Mouse (Mus musculus): ENCODE data around the gene Upk1a.

Gene Upk1a

DNA sequence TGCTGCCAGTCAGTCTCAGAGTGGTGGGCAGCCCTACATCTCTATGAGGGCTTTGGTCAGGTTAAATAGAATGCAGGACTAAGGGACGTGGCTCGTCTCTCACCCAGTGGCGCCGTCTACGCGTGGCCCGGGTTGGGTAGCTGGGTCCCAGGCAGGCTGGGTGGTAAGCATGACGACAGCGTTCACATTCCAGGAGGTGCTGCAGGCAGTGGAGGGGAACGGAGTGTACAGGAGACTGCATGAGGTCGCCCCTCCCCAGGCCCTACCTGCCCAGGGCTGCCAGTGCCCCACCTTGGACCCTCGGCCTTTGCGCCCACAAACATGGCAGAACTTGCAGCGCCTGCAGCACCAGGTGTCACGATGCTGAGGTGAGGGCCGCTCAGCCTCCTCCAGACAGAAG, 31.1 kb downstream of the Upk1a start:
- in situ Hi-C loops (cut with MboI; ENCODE audit: low sequenced_read_pairs): no loop called here

DNA sequence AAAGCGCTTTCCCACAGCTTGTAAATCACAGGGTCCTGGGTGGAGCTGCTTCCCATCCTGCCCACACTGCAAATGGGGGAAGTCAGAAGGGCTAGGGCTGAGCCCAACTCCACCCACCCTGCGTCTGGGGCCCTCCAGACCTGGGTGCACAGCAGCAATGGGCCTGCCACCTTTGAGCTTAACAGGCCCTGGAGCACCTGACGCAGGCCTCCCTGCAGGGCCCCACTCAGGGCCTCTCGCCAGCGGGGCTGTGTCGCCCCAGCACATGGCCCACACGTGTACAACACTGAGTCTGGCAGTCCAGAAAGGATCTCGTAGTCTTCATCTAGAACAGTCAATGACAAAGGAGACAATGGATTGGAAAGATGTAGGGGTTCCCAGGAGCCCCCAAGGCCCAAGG, 32.7 kb downstream of the Upk1a start:
- in situ Hi-C loops (cut with MboI; ENCODE audit: low sequenced_read_pairs): no loop called here

GRCm38 (mm10) chr7:30572969-30573368, 39.7 kb downstream of the Upk1a start:
- in situ Hi-C loops (cut with MboI; ENCODE audit: low sequenced_read_pairs): no loop called here

DNA sequence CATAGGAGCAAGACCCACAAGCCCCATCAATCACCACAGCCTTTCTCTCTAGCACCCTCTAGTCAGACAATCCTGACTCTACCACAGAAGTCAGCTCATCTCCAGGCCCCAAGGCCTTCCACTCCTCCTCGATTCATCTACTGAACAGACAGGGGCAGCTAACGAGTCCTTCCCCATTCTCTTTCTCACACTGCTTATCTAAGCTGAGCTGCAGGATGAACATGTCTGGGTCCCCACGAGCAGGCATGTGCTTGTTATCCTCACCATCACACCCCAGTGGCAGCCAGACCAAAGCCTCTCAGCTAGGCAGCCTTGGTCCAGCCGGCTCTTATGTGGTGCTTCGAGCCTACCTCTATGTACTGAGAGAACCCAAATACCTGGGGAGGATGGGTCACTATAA, 40.3 kb downstream of the Upk1a start:
- in situ Hi-C loops (cut with MboI; ENCODE audit: low sequenced_read_pairs): no loop called here

- in situ Hi-C loops (cut with MboI; ENCODE audit: low sequenced_read_pairs): no loop called here
Measured at GRCm38 (mm10) chr7:30567555-30567954, 45.1 kb downstream of the Upk1a start.

DNA sequence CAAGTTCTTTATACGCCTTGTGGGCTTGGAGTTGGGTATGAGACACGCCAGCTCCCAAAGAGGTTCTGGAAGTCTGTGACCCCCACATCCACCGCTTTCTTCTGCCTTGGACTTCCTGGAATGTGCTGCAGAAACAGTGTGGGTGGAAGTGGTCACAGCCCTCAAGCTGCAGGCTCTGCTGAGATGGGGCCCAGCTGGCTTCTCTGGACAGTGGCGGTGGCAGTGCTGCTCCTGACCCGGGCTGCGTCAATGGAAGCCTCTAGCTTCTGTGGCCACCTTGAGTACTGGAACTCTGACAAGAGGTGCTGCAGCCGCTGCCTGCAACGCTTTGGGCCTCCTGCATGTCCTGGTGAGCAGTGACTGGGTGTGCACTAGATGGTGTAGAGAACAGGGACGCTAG, 46.6 kb downstream of the Upk1a start:
- in situ Hi-C loops (cut with MboI; ENCODE audit: low sequenced_read_pairs): no loop called here

DNA sequence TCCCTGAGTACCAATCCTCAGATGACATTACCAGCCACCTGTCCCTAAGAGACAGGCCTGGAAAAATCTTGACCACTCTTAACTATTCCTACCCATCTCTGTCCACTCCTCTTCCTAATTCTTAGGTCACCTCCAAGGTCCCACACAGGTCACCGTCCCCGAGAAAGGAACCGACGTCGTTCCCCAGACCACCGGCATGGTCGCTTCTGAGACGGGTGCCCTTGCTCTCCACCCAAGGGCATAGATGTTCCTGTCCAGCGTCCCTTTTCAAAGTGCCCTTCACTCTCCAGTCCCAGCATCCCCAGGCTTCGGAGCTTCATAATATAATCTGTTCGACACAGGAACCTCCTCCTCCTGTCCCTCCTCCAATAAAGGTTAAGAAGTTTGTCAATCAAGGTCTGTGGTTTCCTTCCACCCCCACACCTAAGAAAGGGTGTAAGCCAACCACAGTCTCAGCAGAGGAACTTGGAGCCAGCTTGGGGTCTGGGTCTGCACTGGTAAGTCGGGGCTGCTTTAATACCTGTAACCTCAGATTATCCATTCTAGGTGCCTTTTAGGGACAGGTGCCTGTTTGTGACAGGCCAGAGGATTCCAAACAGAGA, 47.6 kb downstream of the Upk1a start, which contains the start of gene Igflr1:
Igflr1 (plus strand) TSS at position 458 of the 602 bp plus-strand sequence.
- in situ Hi-C loops (cut with MboI; ENCODE audit: low sequenced_read_pairs): no loop called here

DNA sequence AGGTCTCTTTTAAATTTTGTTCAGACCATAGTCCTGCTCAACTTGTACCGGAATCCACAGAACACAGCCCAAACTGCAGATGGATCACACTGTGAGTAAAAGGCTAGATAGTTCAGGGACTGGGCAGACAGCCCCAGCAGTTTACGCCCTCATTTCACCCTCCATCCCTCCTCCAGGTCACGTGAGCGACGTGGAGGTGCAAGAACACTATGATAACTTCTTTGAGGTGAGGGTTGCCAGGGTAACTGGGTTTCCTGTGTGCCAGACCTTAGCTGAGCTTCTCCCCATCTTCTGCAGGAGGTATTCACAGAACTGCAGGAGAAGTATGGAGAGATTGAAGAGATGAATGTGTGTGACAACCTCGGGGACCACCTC, 48.8 kb downstream of the Upk1a start:
- in situ Hi-C loops (cut with MboI; ENCODE audit: low sequenced_read_pairs): no loop called here

DNA sequence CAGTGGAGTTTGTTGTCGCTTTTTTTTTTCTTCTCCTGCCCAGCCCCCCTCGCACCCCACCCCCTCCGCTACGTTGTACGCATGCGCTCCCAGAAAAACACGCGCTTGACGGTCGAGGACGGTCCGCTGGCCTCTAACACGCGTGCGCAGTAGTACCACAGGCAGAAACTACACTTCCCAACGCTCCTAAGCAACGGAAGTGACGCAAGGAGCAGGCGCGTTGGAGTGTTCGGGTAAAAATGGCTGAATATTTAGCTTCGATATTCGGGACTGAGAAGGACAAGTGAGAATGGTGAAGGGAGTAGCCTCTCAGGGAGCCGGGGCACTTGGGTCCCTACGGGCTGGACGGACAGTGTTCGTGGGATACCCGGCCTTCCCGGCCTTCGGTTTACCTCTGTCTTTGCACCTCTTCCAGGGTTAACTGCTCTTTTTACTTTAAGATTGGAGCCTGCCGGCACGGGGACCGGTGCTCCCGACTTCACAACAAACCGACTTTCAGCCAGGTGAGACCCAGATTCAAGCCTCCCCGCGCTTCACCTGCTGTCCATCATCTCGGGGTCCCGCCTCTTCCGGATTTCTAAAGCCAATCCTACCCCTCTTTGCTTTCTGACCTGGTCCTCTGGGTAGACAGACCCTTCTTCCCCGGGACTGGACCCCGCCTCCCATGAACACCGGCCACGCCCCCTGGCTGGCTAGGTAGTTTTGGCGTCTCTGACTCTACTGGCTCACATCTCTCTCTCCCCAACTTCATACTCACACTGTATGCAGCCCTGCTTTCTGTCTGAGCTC, 49.3 kb downstream of the Upk1a start, which contains the start of the genes U2af1l4, Gm49396 and Psenen:
U2af1l4 (plus strand) TSS at position 185 of the 789 bp plus-strand sequence.
Gm49396 (plus strand) TSS at position 228 of the 789 bp plus-strand sequence.
Psenen (minus strand) TSS at position 511 of the 789 bp plus-strand sequence.
- in situ Hi-C loops (cut with MboI; ENCODE audit: low sequenced_read_pairs): no loop called here

DNA sequence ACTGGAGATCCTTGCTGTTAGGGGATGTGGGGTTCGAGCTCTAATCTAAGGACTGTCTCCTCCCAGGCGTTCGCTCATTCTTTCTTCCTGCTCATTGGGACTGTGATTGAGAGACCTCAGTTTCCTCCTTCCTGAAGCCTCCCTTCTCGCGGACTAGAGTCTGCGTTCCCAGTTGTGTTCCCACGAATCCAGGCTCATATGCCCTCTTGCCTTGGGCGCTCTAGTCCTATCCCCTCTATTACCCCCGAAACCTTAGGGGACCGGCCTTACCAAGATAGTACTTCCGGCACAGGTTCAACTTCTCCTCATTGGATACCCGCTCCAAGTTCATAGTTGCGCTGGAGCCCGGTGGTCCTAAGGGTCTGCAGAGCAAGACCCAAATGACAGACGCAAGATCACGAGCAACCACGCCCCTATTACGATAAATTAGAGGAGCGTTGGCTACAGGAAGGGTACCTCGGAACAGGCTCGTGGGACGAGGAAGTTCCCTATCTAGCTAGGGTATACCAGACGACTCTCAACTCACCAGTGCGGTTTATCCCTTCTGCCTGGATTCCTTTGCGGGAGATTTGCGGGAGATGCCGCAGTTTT, 50.0 kb downstream of the Upk1a start:
- in situ Hi-C loops (cut with MboI; ENCODE audit: low sequenced_read_pairs): no loop called here

- in situ Hi-C loops (cut with MboI; ENCODE audit: low sequenced_read_pairs): no loop called here
Measured at GRCm38 (mm10) chr7:30560296-30560695, 52.4 kb downstream of the Upk1a start.

GRCm38 (mm10) chr7:30559443-30559954, 53.1 kb downstream of the Upk1a start, which contains the start of gene Lin37:
Gene Lin37, minus strand, starts transcription at chr7:30559838.
- in situ Hi-C loops (cut with MboI; ENCODE audit: low sequenced_read_pairs): no loop called here

GRCm38 (mm10) chr7:30558656-30559442, 53.8 kb downstream of the Upk1a start:
- in situ Hi-C loops (cut with MboI; ENCODE audit: low sequenced_read_pairs): no loop called here

GRCm38 (mm10) chr7:30557901-30558514, 54.6 kb downstream of the Upk1a start:
- in situ Hi-C loops (cut with MboI; ENCODE audit: low sequenced_read_pairs): no loop called here

DNA sequence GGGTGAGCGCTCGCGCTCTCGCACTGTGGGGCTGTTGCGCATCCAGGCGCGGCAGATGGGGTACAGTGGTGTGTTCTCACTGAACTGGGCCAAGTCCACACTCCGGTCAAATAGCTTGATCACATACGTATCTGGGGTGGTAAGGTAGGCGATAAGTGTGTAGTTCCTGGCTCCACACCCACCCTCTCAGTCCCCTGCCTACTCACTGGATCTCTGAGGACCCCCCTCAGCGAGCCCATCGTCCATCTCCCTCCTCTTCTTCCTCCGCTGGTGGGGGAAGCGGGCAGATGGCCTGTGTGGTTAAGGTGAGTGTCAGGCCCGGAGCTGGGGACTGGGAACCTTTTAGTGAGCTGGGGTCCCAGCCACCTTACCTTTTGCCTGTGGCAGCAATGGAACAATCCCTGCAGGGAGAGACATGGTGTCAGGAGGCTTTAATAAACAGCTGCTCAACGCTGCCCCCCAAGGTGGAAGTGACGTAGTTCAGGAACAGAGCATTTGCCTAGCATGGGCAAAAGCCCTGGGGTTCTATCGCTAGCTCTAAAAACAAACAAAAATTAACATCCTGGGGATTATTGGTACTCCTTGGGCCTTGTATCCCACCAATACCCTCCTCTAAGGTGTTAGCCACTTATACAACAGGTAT, 55.6 kb downstream of the Upk1a start:
- in situ Hi-C loops (cut with MboI; ENCODE audit: low sequenced_read_pairs): no loop called here

DNA sequence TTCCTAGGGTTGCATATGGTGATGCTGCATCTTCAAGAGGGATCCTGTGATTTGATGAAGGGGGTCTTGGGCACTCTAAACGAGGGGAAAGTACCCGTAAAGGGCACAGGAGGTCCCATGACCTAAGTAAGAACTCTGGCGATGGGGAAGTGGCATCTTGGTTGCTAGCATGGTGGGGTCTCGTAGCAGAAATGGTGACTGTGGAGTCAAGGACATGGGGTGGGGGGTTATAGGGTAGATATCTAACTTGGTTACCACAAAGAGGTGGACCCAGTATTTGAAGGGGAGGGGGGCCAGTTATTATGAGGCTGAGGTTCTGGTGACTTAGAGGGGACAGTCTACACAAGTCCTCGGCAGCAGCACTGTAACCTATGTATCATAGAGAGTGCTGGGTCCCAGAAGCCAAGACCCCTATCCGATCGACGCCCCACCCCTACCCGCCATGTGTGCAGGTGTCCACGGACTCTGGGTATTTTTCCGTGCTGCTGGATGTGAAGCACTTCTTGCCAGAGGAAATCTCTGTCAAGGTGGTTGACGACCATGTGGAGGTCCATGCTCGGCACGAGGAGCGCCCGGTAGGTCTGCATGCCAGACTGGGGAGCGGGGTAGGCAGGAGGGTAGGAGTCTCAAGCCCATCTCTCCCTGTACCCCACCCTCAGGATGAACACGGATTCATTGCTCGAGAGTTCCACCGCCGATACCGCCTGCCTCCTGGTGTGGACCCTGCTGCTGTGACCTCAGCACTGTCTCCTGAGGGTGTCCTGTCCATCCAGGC, 58.6 kb downstream of the Upk1a start:
- in situ Hi-C loops (cut with MboI; ENCODE audit: low sequenced_read_pairs): no loop called here

All from CH12F3 (cell line).